Mouse (Mus musculus): Measurements from ENCODE around the gene Rfx2.
A peak's percentile ranks its signal among the peaks of the same experiment; 100 is the strongest.

The Rfx2 gene

DNA sequence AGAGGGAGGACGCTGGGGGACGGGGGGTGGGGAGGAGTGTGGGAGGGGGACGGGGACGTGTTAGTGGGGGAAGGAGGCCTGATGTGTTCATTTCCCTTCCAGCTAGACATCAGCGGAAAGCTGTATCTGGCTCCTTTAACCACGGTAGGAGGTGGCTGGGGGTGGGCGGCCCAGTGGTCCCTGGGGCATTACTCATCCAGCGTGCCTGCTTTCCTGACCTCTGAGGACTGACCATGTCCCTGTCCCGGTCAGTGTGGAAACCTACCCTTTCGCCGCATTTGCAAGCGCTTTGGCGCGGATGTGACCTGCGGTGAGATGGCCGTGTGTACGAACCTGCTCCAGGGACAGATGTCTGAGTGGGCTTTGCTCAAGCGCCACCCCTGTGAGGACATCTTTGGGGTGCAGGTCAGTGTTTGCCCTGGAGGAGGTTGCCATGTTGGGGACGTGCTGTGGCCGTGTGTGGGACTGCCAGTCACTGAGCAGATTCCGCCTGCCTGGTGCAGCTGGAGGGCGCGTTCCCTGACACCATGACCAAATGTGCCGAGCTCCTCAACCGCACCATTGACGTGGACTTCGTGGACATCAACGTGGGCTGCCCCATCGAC lies 63.2 kb downstream of the Rfx2 start:
- no peak for TF ChIP-seq NANOG (IDR thresholded peaks at IDR 0.05; ENCODE audit: borderline replicate concordance, low read length)
- no peak for TF ChIP-seq CTCF (conservative IDR thresholded peaks at IDR 0.05; ENCODE audit: low read length)
- TF ChIP-seq POU5F1 (IDR thresholded peaks at IDR 0.05; ENCODE audit: borderline replicate concordance, low read length): no peak
- no peaks in the 10 kb centered on the region for H3K9me3 ChIP-seq (ENCODE audit: low read length)
- H3K4me3 ChIP-seq (replicated peaks; ENCODE audit: low read length): peak overlapping the region; percentile 61
- peaks cover 68% of the 10 kb centered on the region for H3K4me1 ChIP-seq (replicated peaks; ENCODE audit: low read depth, low read length)
- H3K27me3 ChIP-seq (ENCODE audit: insufficient read depth, low read length): no peaks in the 10 kb centered on the region
- H3K36me3 ChIP-seq (ENCODE audit: insufficient read depth, low read length): peaks cover 49% of the 10 kb centered on the region

DNA sequence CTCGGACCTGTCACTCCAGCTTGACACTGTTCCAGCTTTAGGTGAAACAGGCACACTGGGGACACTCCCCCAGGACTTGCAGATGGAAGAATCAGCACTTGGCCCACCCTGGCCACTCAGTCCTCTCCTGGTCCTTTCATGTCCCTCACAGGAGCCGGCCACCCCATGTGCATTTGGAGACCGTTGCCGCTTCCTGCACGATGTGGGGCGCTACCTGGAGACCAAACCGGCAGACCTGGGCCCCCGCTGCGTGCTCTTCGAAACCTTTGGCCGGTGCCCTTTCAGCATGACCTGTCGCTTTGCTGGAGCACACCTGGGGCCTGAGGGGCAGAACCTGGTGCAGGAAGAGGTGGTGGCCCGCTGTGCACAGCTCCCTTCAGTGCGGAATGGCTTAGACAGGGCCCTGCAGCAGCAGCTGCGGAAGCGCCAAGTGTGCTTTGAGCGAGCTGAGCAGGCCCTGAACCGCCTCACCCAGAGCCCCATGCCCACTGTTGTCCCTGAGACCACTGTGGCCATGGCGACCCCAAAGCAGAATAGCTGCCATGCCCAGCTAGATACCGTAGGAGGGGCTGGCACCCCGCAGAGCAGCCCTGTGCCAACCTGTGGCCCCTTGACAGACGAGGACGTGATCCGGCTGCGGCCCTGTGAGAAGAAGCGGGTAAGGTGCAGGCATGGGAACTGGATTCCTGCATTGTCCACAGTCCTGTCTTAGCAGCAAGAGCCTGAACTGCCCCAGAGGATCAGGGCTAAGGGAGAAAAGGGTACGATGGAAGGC lies 64.0 kb downstream of the Rfx2 start:
- H3K36me3 ChIP-seq (ENCODE audit: insufficient read depth, low read length): peaks cover 49% of the 10 kb centered on the region
- H3K27me3 ChIP-seq (ENCODE audit: insufficient read depth, low read length): no peaks in the 10 kb centered on the region
- H3K4me3 ChIP-seq (replicated peaks; ENCODE audit: low read length): peak overlapping the region; percentile 54
- no peaks in the 10 kb centered on the region for H3K9me3 ChIP-seq (ENCODE audit: low read length)
- peaks cover 67% of the 10 kb centered on the region for H3K4me1 ChIP-seq (replicated peaks; ENCODE audit: low read depth, low read length)
- TF ChIP-seq POU5F1 (IDR thresholded peaks at IDR 0.05; ENCODE audit: borderline replicate concordance, low read length): no peak

DNA sequence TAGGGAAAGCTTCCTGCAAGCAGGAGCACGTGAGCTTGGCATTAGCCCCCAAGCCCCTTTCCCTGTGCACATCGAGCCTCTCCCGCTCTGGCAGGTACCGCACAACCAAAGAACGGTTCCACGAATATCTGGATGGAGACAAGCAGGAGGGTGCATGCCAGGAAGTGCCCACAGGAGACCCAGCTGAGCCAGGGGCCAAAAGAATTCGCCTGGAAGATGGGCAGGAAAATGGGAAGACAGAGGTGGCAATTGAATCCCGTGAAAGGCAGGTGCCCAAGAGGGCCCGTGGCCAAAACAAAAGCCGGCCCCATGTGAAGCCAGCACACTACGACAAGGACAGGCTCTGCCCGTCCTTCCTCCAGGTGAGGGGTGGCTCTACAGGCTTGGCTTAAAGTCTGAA lies 65.4 kb downstream of the Rfx2 start:
- TF ChIP-seq CTCF (conservative IDR thresholded peaks at IDR 0.05; ENCODE audit: low read length): no peak
- TF ChIP-seq NANOG (IDR thresholded peaks at IDR 0.05; ENCODE audit: borderline replicate concordance, low read length): no peak
- TF ChIP-seq POU5F1 (IDR thresholded peaks at IDR 0.05; ENCODE audit: borderline replicate concordance, low read length): no peak
- H3K27me3 ChIP-seq (ENCODE audit: insufficient read depth, low read length): no peaks in the 10 kb centered on the region
- peaks cover 46% of the 10 kb centered on the region for H3K36me3 ChIP-seq (ENCODE audit: insufficient read depth, low read length)
- peak overlapping the region; percentile 92 for H3K4me3 ChIP-seq (replicated peaks; ENCODE audit: low read length)
- H3K4me1 ChIP-seq (replicated peaks; ENCODE audit: low read depth, low read length): peaks cover 68% of the 10 kb centered on the region
- H3K9me3 ChIP-seq (ENCODE audit: low read length): no peaks in the 10 kb centered on the region

DNA sequence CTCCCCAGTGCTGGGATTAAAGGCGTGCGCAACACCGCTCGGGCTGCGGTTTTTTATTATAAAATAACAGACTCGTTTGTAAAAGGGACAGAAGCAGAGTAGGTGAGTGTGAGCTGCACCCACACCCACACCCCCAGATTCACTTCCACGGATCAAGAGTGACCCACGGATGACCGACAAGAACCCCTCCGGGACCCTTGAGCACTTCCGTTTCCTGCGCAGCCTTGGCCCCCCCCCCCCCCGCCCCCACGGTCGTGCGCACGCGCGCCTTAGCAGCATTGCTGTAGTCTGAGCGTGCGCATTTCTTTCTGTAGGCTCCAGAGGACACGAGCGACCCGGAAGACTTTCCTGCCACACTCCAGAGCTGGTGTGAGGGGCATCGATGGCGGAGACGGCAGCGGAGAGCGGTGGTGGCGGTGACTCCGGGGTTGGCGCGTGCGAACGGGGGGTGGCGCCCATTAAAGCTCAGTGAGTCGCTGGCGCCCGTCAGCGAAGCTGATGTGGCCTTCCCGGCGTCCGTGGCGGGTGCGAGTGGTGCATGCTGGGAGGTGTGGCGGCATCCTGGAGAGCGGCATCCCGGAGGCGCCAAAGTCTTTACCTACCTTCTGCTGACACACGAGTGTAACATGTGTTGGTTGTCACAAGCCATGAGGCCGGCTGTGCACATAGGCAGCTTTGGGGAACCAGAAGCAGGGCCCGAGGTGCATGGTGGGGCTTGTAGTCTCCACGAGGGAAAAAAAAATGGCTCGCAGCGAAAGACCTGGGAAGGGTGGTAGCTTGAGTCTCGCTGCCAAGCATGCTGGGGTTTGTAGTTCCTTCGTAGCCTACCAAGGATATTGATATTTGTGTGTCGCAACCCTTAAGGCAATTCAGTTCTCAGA lies 66.1 kb downstream of the Rfx2 start, which contains the start of gene Dus3l:
Dus3l (plus strand) TSS at position 284 of the 881 bp plus-strand sequence.
- TF ChIP-seq NANOG (IDR thresholded peaks at IDR 0.05; ENCODE audit: borderline replicate concordance, low read length): no peak
- TF ChIP-seq POU5F1 (IDR thresholded peaks at IDR 0.05; ENCODE audit: borderline replicate concordance, low read length): no peak
- no peak for TF ChIP-seq CTCF (conservative IDR thresholded peaks at IDR 0.05; ENCODE audit: low read length)
- H3K27me3 ChIP-seq (ENCODE audit: insufficient read depth, low read length): peaks cover under 1% of the 10 kb centered on the region; the same call in 1 of the 2 replicates
- H3K9me3 ChIP-seq (ENCODE audit: low read length): no peaks in the 10 kb centered on the region
- peaks cover 39% of the 10 kb centered on the region for H3K36me3 ChIP-seq (ENCODE audit: insufficient read depth, low read length)
- peak within 1 kb of the TSS; percentile 92 for H3K4me3 ChIP-seq (replicated peaks; ENCODE audit: low read length)
- H3K4me1 ChIP-seq (replicated peaks; ENCODE audit: low read depth, low read length): peaks cover 68% of the 10 kb centered on the region

GRCm38 (mm10) chr17:56763741-56764250 lies 67.0 kb downstream of the Rfx2 start:
- peaks cover 64% of the 10 kb centered on the region for H3K4me1 ChIP-seq (replicated peaks; ENCODE audit: low read depth, low read length)
- H3K36me3 ChIP-seq (ENCODE audit: insufficient read depth, low read length): peaks cover 29% of the 10 kb centered on the region
- peaks cover 2% of the 10 kb centered on the region; the same call in 1 of the 2 replicates for H3K27me3 ChIP-seq (ENCODE audit: insufficient read depth, low read length)
- no peaks in the 10 kb centered on the region for H3K9me3 ChIP-seq (ENCODE audit: low read length)
- TF ChIP-seq CTCF (conservative IDR thresholded peaks at IDR 0.05; ENCODE audit: low read length) (no peak), NANOG (IDR thresholded peaks at IDR 0.05; ENCODE audit: borderline replicate concordance, low read length) (no peak), POU5F1 (IDR thresholded peaks at IDR 0.05; ENCODE audit: borderline replicate concordance, low read length) (no peak)
- H3K4me3 ChIP-seq (replicated peaks; ENCODE audit: low read length): peak overlapping the region; percentile 92

- TF ChIP-seq CTCF (conservative IDR thresholded peaks at IDR 0.05; ENCODE audit: low read length) (peak; percentile 100), POU5F1 (IDR thresholded peaks at IDR 0.05; ENCODE audit: borderline replicate concordance, low read length) (no peak)
- Histone ChIP-seq H3K36me3 (ENCODE audit: insufficient read depth, low read length) (peaks cover 22% of the 10 kb centered on the region), H3K4me1 (replicated peaks; ENCODE audit: low read depth, low read length) (peaks cover 61% of the 10 kb centered on the region), H3K9me3 (ENCODE audit: low read length) (no peaks in the 10 kb centered on the region), H3K27me3 (ENCODE audit: insufficient read depth, low read length) (peaks cover 2% of the 10 kb centered on the region; the same call in 1 of the 2 replicates), H3K4me3 (replicated peaks; ENCODE audit: low read length) (peak overlapping the region; percentile 75)
Measured at GRCm38 (mm10) chr17:56762769-56763731, 67.8 kb downstream of the Rfx2 start.

- peaks cover 57% of the 10 kb centered on the region for H3K4me1 ChIP-seq (replicated peaks; ENCODE audit: low read depth, low read length)
- H3K4me3 ChIP-seq (replicated peaks; ENCODE audit: low read length): peak overlapping the region; percentile 75
- peaks cover 13% of the 10 kb centered on the region for H3K36me3 ChIP-seq (ENCODE audit: insufficient read depth, low read length)
- no peaks in the 10 kb centered on the region for H3K9me3 ChIP-seq (ENCODE audit: low read length)
- TF ChIP-seq NANOG (IDR thresholded peaks at IDR 0.05; ENCODE audit: borderline replicate concordance, low read length) (no peak), POU5F1 (IDR thresholded peaks at IDR 0.05; ENCODE audit: borderline replicate concordance, low read length) (no peak), CTCF (conservative IDR thresholded peaks at IDR 0.05; ENCODE audit: low read length) (no peak)
- peaks cover 4% of the 10 kb centered on the region for H3K27me3 ChIP-seq (ENCODE audit: insufficient read depth, low read length)
Measured at GRCm38 (mm10) chr17:56761991-56762410, 68.8 kb downstream of the Rfx2 start.
